Mouse (Mus musculus) heart, embryonic 16.5 days (tissue): ENCODE data around the gene Arhgap15. TPM values are rescaled to one million over a fixed set of nuclear protein-coding genes. Genes with fewer than 3 reads are reported as not detected.

Experiments
- ATAC-seq: fragments of 200-750 bp; cut with Nextera tagmentation; replicated peaks from 2 replicates; pipeline ENCODE4 v1.8.0; 2017; ENCODE audit warnings: moderate number of reproducible peaks; ENCODE audit not compliant: insufficient read depth, low FRiP score; ENCODE audit errors: extremely low read depth
- H3K27ac ChIP-seq: fragments of 300-500 bp; sonication (generic); 2 replicates; pipeline ENCODE4 v1.5.1; 2014; ENCODE audit warnings: mild to moderate bottlenecking, low read length, control low read depth, moderate library complexity
- H3K27me3 ChIP-seq: fragments of 300-500 bp; sonication (generic); 2 replicates; pipeline ENCODE4 v1.6.1; 2014; ENCODE audit warnings: low read length, mixed read lengths; ENCODE audit not compliant: control insufficient read depth, insufficient read depth
- H3K36me3 ChIP-seq: fragments of 300-500 bp; sonication (generic); 2 replicates; pipeline ENCODE4 v1.6.1; 2014; ENCODE audit not compliant: control insufficient read depth, insufficient read depth
- H3K4me1 ChIP-seq: fragments of 300-500 bp; sonication (generic); 2 replicates; pipeline ENCODE4 v1.6.1; 2014; ENCODE audit warnings: low read length, mixed read lengths; ENCODE audit not compliant: control insufficient read depth, insufficient read depth
- H3K4me2 ChIP-seq: fragments of 300-500 bp; sonication (generic); 2 replicates; pipeline ENCODE4 v1.6.1; 2014; ENCODE audit warnings: low read depth, mild to moderate bottlenecking, control low read depth, low read length
- H3K4me3 ChIP-seq: fragments of 300-500 bp; sonication (generic); 2 replicates; pipeline ENCODE4 v1.5.1; 2014; ENCODE audit warnings: mild to moderate bottlenecking, control low read depth, low read length
- H3K9ac ChIP-seq: fragments of 300-500 bp; sonication (generic); 2 replicates; pipeline ENCODE4 v1.6.1; 2014; ENCODE audit warnings: low read length, control low read depth
- H3K9me3 ChIP-seq: fragments of 300-500 bp; sonication (generic); replicated peaks from 2 replicates; pipeline ENCODE4 v1.6.1; 2016; ENCODE audit warnings: low read length; ENCODE audit not compliant: control insufficient read depth
- WGBS: fragments of 180-500 bp; shearing (Covaris S2); extraction: QIAGEN DNeasy Blood & Tissue Kit; methylation state at CpG from one replicate; pipeline ENCODE4 v1.1.7; 2014; 5-methylcytosine and 5-hydroxymethylcytosine counted together
- polyA plus RNA-seq: library from polyadenylated mRNA; unstranded; fragments of >200 nt; fragmentation: Nextera tagmentation; extraction: Ambion mirVana; gene quantifications from 2 replicates; pipeline ENCODE4 v1.2.1, GENCODE M21; 2015

Gene Arhgap15
- polyA plus RNA-seq, 1 experiment from 2014 or later, result 7.2 TPM

GRCm38 (mm10) chr2:44352885-44353284, 604.3 kb downstream of the Arhgap15 start:
- no peak overlapping the region for H3K4me3 ChIP-seq
- no peak overlapping the region for H3K27ac ChIP-seq
- no peak overlapping the region for H3K4me2 ChIP-seq
- no peaks in the 10 kb centered on the region for H3K36me3 ChIP-seq
- no peak for ATAC-seq
- WGBS, result 28% methylated on average over 7 of the region's 7 CpGs
- no peak overlapping the region for H3K9ac ChIP-seq
- no peaks in the 10 kb centered on the region; the same call in 1 of the 2 replicates for H3K4me1 ChIP-seq
- H3K9me3 ChIP-seq, result no peaks in the 10 kb centered on the region
- H3K27me3 ChIP-seq, result no peaks in the 10 kb centered on the region

GRCm38 (mm10) chr2:44353594-44353993, 605.0 kb downstream of the Arhgap15 start:
- 72% methylated on average over 4 of the region's 4 CpGs for WGBS

GRCm38 (mm10) chr2:44354786-44355185, 606.2 kb downstream of the Arhgap15 start:
- Histone ChIP-seq H3K36me3 (no peaks in the 10 kb centered on the region), H3K27ac (no peak overlapping the region), H3K27me3 (no peaks in the 10 kb centered on the region), H3K4me2 (no peak overlapping the region), H3K4me1 (no peaks in the 10 kb centered on the region; the same call in 1 of the 2 replicates), H3K9ac (no peak overlapping the region), H3K4me3 (no peak overlapping the region), H3K9me3 (no peaks in the 10 kb centered on the region)
- WGBS, result 78% methylated on average over 4 of the region's 4 CpGs
- no peak for ATAC-seq

More at GRCm38 (mm10) chr2:44353594-44353993, 605.0 kb downstream of the Arhgap15 start:
- no peak overlapping the region for H3K4me2 ChIP-seq
- ATAC-seq, result no peak
- H3K4me1 ChIP-seq, result no peaks in the 10 kb centered on the region; the same call in 1 of the 2 replicates
- no peak overlapping the region for H3K27ac ChIP-seq
- no peaks in the 10 kb centered on the region for H3K36me3 ChIP-seq
- no peaks in the 10 kb centered on the region for H3K27me3 ChIP-seq
- no peak overlapping the region for H3K9ac ChIP-seq
- no peaks in the 10 kb centered on the region for H3K9me3 ChIP-seq
- no peak overlapping the region for H3K4me3 ChIP-seq

GRCm38 (mm10) chr2:44355316-44355715, 606.7 kb downstream of the Arhgap15 start:
- no peaks in the 10 kb centered on the region; the same call in 1 of the 2 replicates for H3K4me1 ChIP-seq
- no peaks in the 10 kb centered on the region for H3K27me3 ChIP-seq
- ATAC-seq, result no peak
- no peak overlapping the region for H3K4me2 ChIP-seq
- no peak overlapping the region for H3K9ac ChIP-seq
- H3K36me3 ChIP-seq, result no peaks in the 10 kb centered on the region
- H3K27ac ChIP-seq, result 0 out of 2 replicates have a peak overlapping the region, but pooled peaks have one; percentile 13
- H3K9me3 ChIP-seq, result no peaks in the 10 kb centered on the region
- WGBS, result 57% methylated on average over 11 of the region's 11 CpGs
- no peak overlapping the region for H3K4me3 ChIP-seq

GRCm38 (mm10) chr2:44356248-44356886, 607.7 kb downstream of the Arhgap15 start:
- H3K36me3 ChIP-seq, result no peaks in the 10 kb centered on the region
- no peak for ATAC-seq
- no peaks in the 10 kb centered on the region; the same call in 1 of the 2 replicates for H3K4me1 ChIP-seq
- H3K27me3 ChIP-seq, result no peaks in the 10 kb centered on the region
- H3K9me3 ChIP-seq, result no peaks in the 10 kb centered on the region
- H3K9ac ChIP-seq, result no peak overlapping the region
- H3K27ac ChIP-seq, result no peak overlapping the region
- no peak overlapping the region for H3K4me3 ChIP-seq
- 73% methylated on average over 5 of the region's 5 CpGs for WGBS
- H3K4me2 ChIP-seq, result no peak overlapping the region

- Histone ChIP-seq H3K27ac (no peak overlapping the region), H3K27me3 (no peaks in the 10 kb centered on the region), H3K9me3 (no peaks in the 10 kb centered on the region), H3K4me3 (no peak overlapping the region), H3K4me2 (no peak overlapping the region), H3K4me1 (no peaks in the 10 kb centered on the region; the same call in 1 of the 2 replicates), H3K36me3 (no peaks in the 10 kb centered on the region), H3K9ac (no peak overlapping the region)
- ATAC-seq, result no peak
- 89% methylated on average over 6 of the region's 6 CpGs for WGBS
Observed at GRCm38 (mm10) chr2:44356887-44357251, 608.2 kb downstream of the Arhgap15 start.

- WGBS, result 65% methylated on average over 2 of the region's 2 CpGs
- Histone ChIP-seq H3K27ac (no peak overlapping the region), H3K9ac (no peak overlapping the region), H3K4me3 (no peak overlapping the region), H3K27me3 (no peaks in the 10 kb centered on the region), H3K36me3 (no peaks in the 10 kb centered on the region), H3K9me3 (no peaks in the 10 kb centered on the region), H3K4me2 (no peak overlapping the region), H3K4me1 (no peaks in the 10 kb centered on the region)
- ATAC-seq, result no peak
Observed at GRCm38 (mm10) chr2:44380225-44380624, 631.6 kb downstream of the Arhgap15 start.

- Histone ChIP-seq H3K9ac (no peak overlapping the region), H3K27ac (no peak overlapping the region), H3K4me3 (no peak overlapping the region), H3K4me2 (no peak overlapping the region), H3K9me3 (no peaks in the 10 kb centered on the region), H3K27me3 (no peaks in the 10 kb centered on the region), H3K4me1 (no peaks in the 10 kb centered on the region), H3K36me3 (no peaks in the 10 kb centered on the region)
- 84% methylated on average over 6 of the region's 6 CpGs for WGBS
- ATAC-seq, result no peak
Observed at GRCm38 (mm10) chr2:44384541-44384940, 635.9 kb downstream of the Arhgap15 start.

GRCm38 (mm10) chr2:44389556-44389955, 640.9 kb downstream of the Arhgap15 start:
- no peak for ATAC-seq
- H3K4me1 ChIP-seq, result no peaks in the 10 kb centered on the region
- H3K4me2 ChIP-seq, result no peak overlapping the region
- H3K36me3 ChIP-seq, result no peaks in the 10 kb centered on the region
- WGBS, result 82% methylated on average over 4 of the region's 4 CpGs
- no peaks in the 10 kb centered on the region for H3K27me3 ChIP-seq
- no peak overlapping the region for H3K9ac ChIP-seq
- H3K4me3 ChIP-seq, result no peak overlapping the region
- H3K9me3 ChIP-seq, result no peaks in the 10 kb centered on the region
- no peak overlapping the region for H3K27ac ChIP-seq
